Mouse (Mus musculus): ENCODE data around the gene 2410131K14Rik. TPM values are rescaled to one million over a fixed set of nuclear protein-coding genes. Genes with fewer than 3 reads are reported as not detected.
A peak's percentile ranks its signal among the peaks of the same experiment; 100 is the strongest.

2410131K14Rik gene
- polyA plus RNA-seq, 1 experiment from 2014 or later: 11.3 TPM

- ATAC-seq (ENCODE audit: low FRiP score): peak; percentile 83
- no peak overlapping the region for H3K9ac ChIP-seq (ENCODE audit: low read depth, low read length)
- no peak overlapping the region for H3K4me3 ChIP-seq (ENCODE audit: low read depth, low read length)
- 53% methylated on average over 9 of the region's 9 CpGs for WGBS
- H3K4me2 ChIP-seq (replicated peaks; ENCODE audit: low read depth, low read length): no peak overlapping the region
- peak overlapping the region; percentile 68 for H3K27ac ChIP-seq (ENCODE audit: low read depth, low read length)
- H3K27me3 ChIP-seq (ENCODE audit: control insufficient read depth, insufficient read depth, low read length): no peaks in the 10 kb centered on the region
- H3K9me3 ChIP-seq (ENCODE audit: control insufficient read depth, low read length): no peaks in the 10 kb centered on the region
- H3K4me1 ChIP-seq (replicated peaks; ENCODE audit: control insufficient read depth, insufficient read depth, low read length): no peaks in the 10 kb centered on the region
- 0 out of 2 replicates have a peak, but pooled peaks cover 5% of the 10 kb centered on the region for H3K36me3 ChIP-seq (ENCODE audit: control insufficient read depth, insufficient read depth, low read length)
- peak; percentile 37 for DNase-seq (ENCODE audit: low spot score)
These were observed 21.8 kb upstream of the 2410131K14Rik start for GRCm38 (mm10) chr5:118223142-118223757.

- Histone ChIP-seq H3K4me1 (replicated peaks; ENCODE audit: control insufficient read depth, insufficient read depth, low read length) (no peaks in the 10 kb centered on the region), H3K9ac (ENCODE audit: low read depth, low read length) (no peak overlapping the region), H3K27ac (ENCODE audit: low read depth, low read length) (no peak overlapping the region), H3K36me3 (ENCODE audit: control insufficient read depth, insufficient read depth, low read length) (0 out of 2 replicates have a peak, but pooled peaks cover 8% of the 10 kb centered on the region), H3K4me3 (ENCODE audit: low read depth, low read length) (no peak overlapping the region), H3K9me3 (ENCODE audit: control insufficient read depth, low read length) (no peaks in the 10 kb centered on the region), H3K27me3 (ENCODE audit: control insufficient read depth, insufficient read depth, low read length) (no peaks in the 10 kb centered on the region), H3K4me2 (replicated peaks; ENCODE audit: low read depth, low read length) (no peak overlapping the region)
- WGBS: 95% methylated on average over 13 of the region's 13 CpGs
- ATAC-seq (ENCODE audit: low FRiP score) (no peak), DNase-seq (ENCODE audit: low spot score) (no peak)
These were observed 14.9 kb upstream of the 2410131K14Rik start for GRCm38 (mm10) chr5:118230071-118230611.

- Histone ChIP-seq H3K36me3 (ENCODE audit: control insufficient read depth, insufficient read depth, low read length) (0 out of 2 replicates have a peak, but pooled peaks cover 8% of the 10 kb centered on the region), H3K27me3 (ENCODE audit: control insufficient read depth, insufficient read depth, low read length) (no peaks in the 10 kb centered on the region), H3K9ac (ENCODE audit: low read depth, low read length) (no peak overlapping the region), H3K27ac (ENCODE audit: low read depth, low read length) (no peak overlapping the region), H3K4me2 (replicated peaks; ENCODE audit: low read depth, low read length) (no peak overlapping the region), H3K4me1 (replicated peaks; ENCODE audit: control insufficient read depth, insufficient read depth, low read length) (no peaks in the 10 kb centered on the region), H3K9me3 (ENCODE audit: control insufficient read depth, low read length) (no peaks in the 10 kb centered on the region), H3K4me3 (ENCODE audit: low read depth, low read length) (no peak overlapping the region)
- WGBS: 83% methylated on average over 12 of the region's 12 CpGs
- DNase-seq (ENCODE audit: low spot score): no peak
- no peak for ATAC-seq (ENCODE audit: low FRiP score)
These were observed 8.1 kb upstream of the 2410131K14Rik start for GRCm38 (mm10) chr5:118236891-118237290.

GRCm38 (mm10) chr5:118239671-118240070 is 5.4 kb upstream of the 2410131K14Rik start:
- H3K4me1 ChIP-seq (replicated peaks; ENCODE audit: control insufficient read depth, insufficient read depth, low read length): no peaks in the 10 kb centered on the region
- no peak overlapping the region for H3K4me2 ChIP-seq (replicated peaks; ENCODE audit: low read depth, low read length)
- H3K27ac ChIP-seq (ENCODE audit: low read depth, low read length): no peak overlapping the region
- H3K9me3 ChIP-seq (ENCODE audit: control insufficient read depth, low read length): no peaks in the 10 kb centered on the region
- 0 out of 2 replicates have a peak, but pooled peaks cover 3% of the 10 kb centered on the region for H3K36me3 ChIP-seq (ENCODE audit: control insufficient read depth, insufficient read depth, low read length)
- H3K9ac ChIP-seq (ENCODE audit: low read depth, low read length): no peak overlapping the region
- no peak for DNase-seq (ENCODE audit: low spot score)
- 86% methylated on average over 12 of the region's 12 CpGs for WGBS
- no peaks in the 10 kb centered on the region for H3K27me3 ChIP-seq (ENCODE audit: control insufficient read depth, insufficient read depth, low read length)
- ATAC-seq (ENCODE audit: low FRiP score): no peak
- no peak overlapping the region for H3K4me3 ChIP-seq (ENCODE audit: low read depth, low read length)

GRCm38 (mm10) chr5:118245606-118246308 is 730 bp downstream of the 2410131K14Rik start:
- ATAC-seq (ENCODE audit: low FRiP score) (peak; percentile 7; the same call in 1 of the 2 replicates), DNase-seq (ENCODE audit: low spot score) (no peak)
- Histone ChIP-seq H3K4me1 (replicated peaks; ENCODE audit: control insufficient read depth, insufficient read depth, low read length) (peaks cover 2% of the 10 kb centered on the region; the same call in 1 of the 2 replicates), H3K4me2 (replicated peaks; ENCODE audit: low read depth, low read length) (peak overlapping the region; percentile 73), H3K27me3 (ENCODE audit: control insufficient read depth, insufficient read depth, low read length) (no peaks in the 10 kb centered on the region), H3K9ac (ENCODE audit: low read depth, low read length) (peak overlapping the region; percentile 73), H3K36me3 (ENCODE audit: control insufficient read depth, insufficient read depth, low read length) (no peaks in the 10 kb centered on the region; the same call in 1 of the 2 replicates), H3K9me3 (ENCODE audit: control insufficient read depth, low read length) (no peaks in the 10 kb centered on the region), H3K4me3 (ENCODE audit: low read depth, low read length) (peak overlapping the region; percentile 55), H3K27ac (ENCODE audit: low read depth, low read length) (peak overlapping the region; percentile 48; the same call in 1 of the 2 replicates)
- 8% methylated on average over 15 of the region's 15 CpGs for WGBS

GRCm38 (mm10) chr5:118247378-118247777 is 2.4 kb downstream of the 2410131K14Rik start:
- WGBS: 89% methylated on average over 8 of the region's 8 CpGs
- no peak overlapping the region for H3K27ac ChIP-seq (ENCODE audit: low read depth, low read length)
- no peak overlapping the region for H3K4me2 ChIP-seq (replicated peaks; ENCODE audit: low read depth, low read length)

GRCm38 (mm10) chr5:118250987-118251386 is 6.0 kb downstream of the 2410131K14Rik start:
- DNase-seq (ENCODE audit: low spot score): no peak
- no peak overlapping the region for H3K4me3 ChIP-seq (ENCODE audit: low read depth, low read length)
- 91% methylated on average over 6 of the region's 7 CpGs for WGBS
- H3K27me3 ChIP-seq (ENCODE audit: control insufficient read depth, insufficient read depth, low read length): no peaks in the 10 kb centered on the region
- H3K9me3 ChIP-seq (ENCODE audit: control insufficient read depth, low read length): no peaks in the 10 kb centered on the region
- H3K4me2 ChIP-seq (replicated peaks; ENCODE audit: low read depth, low read length): no peak overlapping the region
- H3K36me3 ChIP-seq (ENCODE audit: control insufficient read depth, insufficient read depth, low read length): no peaks in the 10 kb centered on the region; the same call in 1 of the 2 replicates
- no peak overlapping the region for H3K27ac ChIP-seq (ENCODE audit: low read depth, low read length)
- peaks cover 2% of the 10 kb centered on the region; the same call in 1 of the 2 replicates for H3K4me1 ChIP-seq (replicated peaks; ENCODE audit: control insufficient read depth, insufficient read depth, low read length)
- no peak for ATAC-seq (ENCODE audit: low FRiP score)
- H3K9ac ChIP-seq (ENCODE audit: low read depth, low read length): no peak overlapping the region

More at GRCm38 (mm10) chr5:118247378-118247777, 2.4 kb downstream of the 2410131K14Rik start:
- ATAC-seq (ENCODE audit: low FRiP score) (no peak), DNase-seq (ENCODE audit: low spot score) (no peak)
- no peaks in the 10 kb centered on the region for H3K27me3 ChIP-seq (ENCODE audit: control insufficient read depth, insufficient read depth, low read length)
- no peaks in the 10 kb centered on the region; the same call in 1 of the 2 replicates for H3K36me3 ChIP-seq (ENCODE audit: control insufficient read depth, insufficient read depth, low read length)
- no peak overlapping the region for H3K4me3 ChIP-seq (ENCODE audit: low read depth, low read length)
- H3K9ac ChIP-seq (ENCODE audit: low read depth, low read length): no peak overlapping the region
- H3K9me3 ChIP-seq (ENCODE audit: control insufficient read depth, low read length): no peaks in the 10 kb centered on the region
- peaks cover 2% of the 10 kb centered on the region; the same call in 1 of the 2 replicates for H3K4me1 ChIP-seq (replicated peaks; ENCODE audit: control insufficient read depth, insufficient read depth, low read length)

- no peak overlapping the region for H3K27ac ChIP-seq (ENCODE audit: low read depth, low read length)
- ATAC-seq (ENCODE audit: low FRiP score) (no peak), DNase-seq (ENCODE audit: low spot score) (no peak)
- no peak overlapping the region for H3K4me2 ChIP-seq (replicated peaks; ENCODE audit: low read depth, low read length)
- H3K27me3 ChIP-seq (ENCODE audit: control insufficient read depth, insufficient read depth, low read length): no peaks in the 10 kb centered on the region
- no peak overlapping the region for H3K4me3 ChIP-seq (ENCODE audit: low read depth, low read length)
- no peaks in the 10 kb centered on the region for H3K9me3 ChIP-seq (ENCODE audit: control insufficient read depth, low read length)
- 90% methylated on average over 3 of the region's 3 CpGs for WGBS
- no peaks in the 10 kb centered on the region for H3K4me1 ChIP-seq (replicated peaks; ENCODE audit: control insufficient read depth, insufficient read depth, low read length)
- H3K36me3 ChIP-seq (ENCODE audit: control insufficient read depth, insufficient read depth, low read length): peaks cover 2% of the 10 kb centered on the region; the same call in 1 of the 2 replicates
- no peak overlapping the region for H3K9ac ChIP-seq (ENCODE audit: low read depth, low read length)
These were observed 8.5 kb downstream of the 2410131K14Rik start for GRCm38 (mm10) chr5:118253551-118253950.
